Mouse (Mus musculus) intestine, postnatal 0 days (tissue): ENCODE data around the gene Tbc1d9. TPM values are rescaled to one million over a fixed set of nuclear protein-coding genes. Genes with fewer than 3 reads are reported as not detected.

Source experiments
- ATAC-seq: fragments of 200-750 bp; cut with Nextera tagmentation; 2 replicates; pipeline ENCODE4 v1.8.0; 2017; ENCODE audit warnings: mild to moderate bottlenecking, moderate TSS enrichment, moderate library complexity
- H3K27ac ChIP-seq: fragments of 300-500 bp; sonication (generic); 2 replicates; pipeline ENCODE4 v1.5.1; 2014; ENCODE audit warnings: mild to moderate bottlenecking, low read depth, low read length, moderate library complexity
- H3K27me3 ChIP-seq: fragments of 300-500 bp; sonication (generic); replicated peaks from 2 replicates; pipeline ENCODE4 v1.6.1; 2014; ENCODE audit warnings: low read length, mixed read lengths; ENCODE audit not compliant: control insufficient read depth, insufficient read depth
- H3K36me3 ChIP-seq: fragments of 300-500 bp; sonication (generic); 2 replicates; pipeline ENCODE4 v1.6.1; 2014; ENCODE audit warnings: mild to moderate bottlenecking, moderate library complexity; ENCODE audit not compliant: control insufficient read depth, insufficient read depth
- H3K4me1 ChIP-seq: fragments of 300-500 bp; sonication (generic); replicated peaks from 2 replicates; pipeline ENCODE4 v1.6.1; 2014; ENCODE audit warnings: antibody characterized with exemption, low read length, mixed read lengths; ENCODE audit not compliant: control insufficient read depth, insufficient read depth
- H3K4me2 ChIP-seq: fragments of 300-500 bp; sonication (generic); replicated peaks from 2 replicates; pipeline ENCODE4 v1.6.1; 2014; ENCODE audit warnings: low read depth, mild to moderate bottlenecking, moderate library complexity
- H3K4me3 ChIP-seq: fragments of 300-500 bp; sonication (generic); 2 replicates; pipeline ENCODE4 v1.5.1; 2014; ENCODE audit warnings: low read depth, low read length
- H3K9ac ChIP-seq: fragments of 300-500 bp; sonication (generic); 2 replicates; pipeline ENCODE4 v1.6.1; 2014; ENCODE audit warnings: mild to moderate bottlenecking, low read depth, low read length
- H3K9me3 ChIP-seq: fragments of 300-500 bp; sonication (generic); 2 replicates; pipeline ENCODE4 v1.6.1; 2016; ENCODE audit warnings: mixed run types; ENCODE audit not compliant: control insufficient read depth
- CTCF ChIP-seq: sonication (generic); IDR thresholded peaks from 2 replicates; pipeline ENCODE4 v1.5.1; 2016; ENCODE audit warnings: low read depth, mild to moderate bottlenecking, control low read depth, antibody characterized with exemption, moderate library complexity
- WGBS: fragments of 180-500 bp; shearing (Covaris S2); extraction: QIAGEN DNeasy Blood & Tissue Kit; methylation state at CpG from one replicate; pipeline ENCODE4 v1.1.7; 2014; 5-methylcytosine and 5-hydroxymethylcytosine counted together
- polyA plus RNA-seq: library from polyadenylated mRNA; unstranded; fragments of >200 nt; fragmentation: Nextera tagmentation; extraction: Ambion mirVana; gene quantifications from 2 replicates; pipeline ENCODE4 v1.2.1, GENCODE M21; 2015

The Tbc1d9 gene
- polyA plus RNA-seq, 1 experiment from 2014 or later: 1.7 TPM

GRCm38 (mm10) chr8:83202946-83203345, 37.8 kb downstream of the Tbc1d9 start:
- no peak overlapping the region for H3K4me2 ChIP-seq
- 96% methylated on average over 11 of the region's 11 CpGs for WGBS
- no peaks in the 10 kb centered on the region for H3K27me3 ChIP-seq
- H3K27ac ChIP-seq: no peak overlapping the region
- no peak for TF ChIP-seq CTCF
- no peak for ATAC-seq
- H3K9me3 ChIP-seq: no peaks in the 10 kb centered on the region
- H3K4me1 ChIP-seq: 0 out of 2 replicates have a peak, but pooled peaks cover 9% of the 10 kb centered on the region
- no peak overlapping the region for H3K9ac ChIP-seq
- H3K36me3 ChIP-seq: no peaks in the 10 kb centered on the region
- no peak overlapping the region for H3K4me3 ChIP-seq

DNA sequence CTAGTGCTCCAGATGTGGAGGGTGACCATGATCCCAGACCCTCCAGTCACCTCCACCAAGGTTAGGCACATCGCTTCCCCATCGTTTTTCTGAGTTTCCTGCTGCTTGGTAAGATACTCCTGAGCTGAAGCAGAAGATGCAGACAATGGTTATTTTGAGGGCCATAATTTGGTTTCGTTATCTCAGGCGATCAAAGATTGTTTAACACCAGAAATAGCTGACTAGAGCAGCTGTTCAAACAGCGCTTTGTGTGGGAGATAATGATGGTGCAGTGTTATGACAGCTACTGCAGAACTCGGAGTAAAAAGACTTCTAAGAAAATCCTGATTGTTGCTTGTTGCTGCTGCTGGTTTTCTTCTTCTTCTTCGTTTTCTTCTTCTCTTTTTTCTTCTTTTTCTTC, 40.8 kb downstream of the Tbc1d9 start:
- no peaks in the 10 kb centered on the region for H3K9me3 ChIP-seq
- 35% methylated on average over 7 of the region's 7 CpGs for WGBS
- ATAC-seq: no peak
- no peaks in the 10 kb centered on the region for H3K27me3 ChIP-seq
- no peak overlapping the region for H3K4me2 ChIP-seq
- no peak overlapping the region for H3K27ac ChIP-seq
- no peak overlapping the region for H3K9ac ChIP-seq
- H3K4me1 ChIP-seq: no peaks in the 10 kb centered on the region
- no peaks in the 10 kb centered on the region for H3K36me3 ChIP-seq
- no peak overlapping the region for H3K4me3 ChIP-seq
- TF ChIP-seq CTCF: peak; percentile 37

DNA sequence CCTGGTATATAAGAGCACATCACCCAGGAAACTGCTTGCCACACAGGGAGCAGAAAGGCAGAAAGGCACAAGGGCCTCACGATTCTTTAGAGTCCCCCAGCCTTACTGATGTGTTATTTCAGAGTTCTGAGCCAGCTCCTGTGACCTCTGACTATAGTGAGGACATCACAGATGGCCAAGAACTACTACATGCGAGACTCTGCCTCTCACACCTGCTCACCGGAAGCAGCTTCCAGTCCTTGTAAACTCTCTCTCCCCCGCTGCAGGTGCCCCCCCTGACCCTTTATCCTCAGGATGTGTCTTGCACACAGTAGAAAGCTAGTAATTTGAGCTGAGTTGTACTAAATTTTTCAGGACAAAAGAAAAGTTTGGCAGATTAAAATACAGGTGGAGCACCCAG, 44.4 kb downstream of the Tbc1d9 start:
- no peak overlapping the region for H3K4me2 ChIP-seq
- no peak overlapping the region for H3K27ac ChIP-seq
- no peaks in the 10 kb centered on the region for H3K9me3 ChIP-seq
- no peaks in the 10 kb centered on the region; the same call in 1 of the 2 replicates for H3K36me3 ChIP-seq
- H3K27me3 ChIP-seq: no peaks in the 10 kb centered on the region
- 73% methylated on average over 4 of the region's 4 CpGs for WGBS
- H3K4me1 ChIP-seq: no peaks in the 10 kb centered on the region
- ATAC-seq: no peak
- no peak overlapping the region for H3K9ac ChIP-seq
- TF ChIP-seq CTCF: no peak
- H3K4me3 ChIP-seq: no peak overlapping the region

- Histone ChIP-seq H3K27me3 (no peaks in the 10 kb centered on the region), H3K4me2 (no peak overlapping the region), H3K4me1 (no peaks in the 10 kb centered on the region), H3K9ac (no peak overlapping the region), H3K4me3 (no peak overlapping the region), H3K9me3 (no peaks in the 10 kb centered on the region), H3K27ac (no peak overlapping the region), H3K36me3 (no peaks in the 10 kb centered on the region; the same call in 1 of the 2 replicates)
- ATAC-seq: no peak
- WGBS: 73% methylated on average over 7 of the region's 7 CpGs
- no peak for TF ChIP-seq CTCF
These were observed 45.5 kb downstream of the Tbc1d9 start for GRCm38 (mm10) chr8:83210676-83211075.

- ATAC-seq: peak; percentile 60
- TF ChIP-seq CTCF: no peak
- 22% methylated on average over 5 of the region's 5 CpGs for WGBS
- Histone ChIP-seq H3K36me3 (no peaks in the 10 kb centered on the region; the same call in 1 of the 2 replicates), H3K27me3 (no peaks in the 10 kb centered on the region), H3K4me2 (0 out of 2 replicates have a peak overlapping the region, but pooled peaks have one; percentile 17), H3K9me3 (no peaks in the 10 kb centered on the region), H3K4me1 (peaks cover 6% of the 10 kb centered on the region; the same call in 1 of the 2 replicates), H3K4me3 (no peak overlapping the region), H3K9ac (no peak overlapping the region), H3K27ac (peak overlapping the region; percentile 50)
These were observed 49.9 kb downstream of the Tbc1d9 start for GRCm38 (mm10) chr8:83215065-83215464.

DNA sequence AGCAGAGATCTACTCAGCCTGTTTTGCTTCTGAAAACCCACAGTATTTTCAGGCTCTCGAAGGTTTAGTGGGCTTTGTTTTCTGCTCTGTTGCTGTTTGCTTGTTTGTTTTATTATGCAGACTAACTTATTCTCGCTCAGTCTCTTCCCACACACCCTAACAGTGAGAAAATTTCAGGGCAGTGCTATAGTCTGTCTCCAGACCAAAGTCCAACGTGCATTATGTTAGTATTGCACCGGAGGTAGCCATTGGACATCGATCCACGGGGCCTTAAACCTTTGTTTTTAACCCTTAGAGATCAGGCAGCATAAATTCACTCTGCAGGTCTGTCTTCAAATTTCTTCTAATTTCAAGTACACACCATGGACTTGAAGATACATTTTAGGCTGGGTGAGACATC, 51.4 kb downstream of the Tbc1d9 start:
- Histone ChIP-seq H3K4me1 (peaks cover 6% of the 10 kb centered on the region; the same call in 1 of the 2 replicates), H3K9me3 (no peaks in the 10 kb centered on the region), H3K27ac (no peak overlapping the region), H3K4me2 (peak overlapping the region; percentile 21), H3K9ac (no peak overlapping the region), H3K36me3 (no peaks in the 10 kb centered on the region; the same call in 1 of the 2 replicates), H3K27me3 (no peaks in the 10 kb centered on the region), H3K4me3 (no peak overlapping the region)
- TF ChIP-seq CTCF: no peak
- ATAC-seq: peak; percentile 82
- WGBS: 35% methylated on average over 6 of the region's 6 CpGs

DNA sequence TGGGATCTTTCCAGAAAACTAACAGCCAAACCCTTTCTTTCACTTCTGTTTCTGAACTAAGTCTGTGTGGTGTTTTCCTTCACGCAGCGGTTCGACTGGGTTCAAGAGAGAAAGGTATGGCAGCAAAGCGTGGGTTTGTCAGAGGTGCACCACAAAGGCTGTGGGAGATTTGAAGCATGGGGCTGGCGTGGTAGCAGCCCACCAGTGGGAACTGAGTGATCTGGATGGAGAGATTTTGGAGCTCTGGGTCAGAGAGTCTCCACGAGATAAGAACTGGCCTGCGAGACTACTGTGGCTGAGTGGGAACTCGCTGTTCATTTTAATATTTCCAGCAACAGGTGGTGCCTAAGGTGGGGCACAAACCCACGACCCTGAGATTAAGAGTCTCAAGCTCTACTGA, 52.0 kb downstream of the Tbc1d9 start:
- 81% methylated on average over 9 of the region's 9 CpGs for WGBS
- no peak overlapping the region for H3K4me2 ChIP-seq
- H3K36me3 ChIP-seq: no peaks in the 10 kb centered on the region; the same call in 1 of the 2 replicates
- no peaks in the 10 kb centered on the region for H3K9me3 ChIP-seq
- no peaks in the 10 kb centered on the region for H3K27me3 ChIP-seq
- H3K4me3 ChIP-seq: no peak overlapping the region
- H3K9ac ChIP-seq: no peak overlapping the region
- no peak for TF ChIP-seq CTCF
- H3K27ac ChIP-seq: no peak overlapping the region
- peaks cover 6% of the 10 kb centered on the region; the same call in 1 of the 2 replicates for H3K4me1 ChIP-seq
- no peak for ATAC-seq
